Mouse (Mus musculus) WW6 (cell line): ENCODE measurements around the gene Map3k3.
"Not testable (repeated sequence)": the region's sequence is repeated elsewhere in the genome, so short reads cannot be mapped to it uniquely, and the experiment has no call there.

ENCODE experiments used
- DNase-seq: peaks from one replicate; pipeline ENCODE4 v3.0.0-alpha.2; 2013; ENCODE audit warnings: low read depth, low spot score

Map3k3 gene

GRCm38 (mm10) chr11:106076321-106076720, 8.1 kb upstream of the Map3k3 start:
- DNase-seq = peak; percentile 36

GRCm38 (mm10) chr11:106084911-106085561, 623 bp downstream of the Map3k3 start:
- peak; percentile 53 for DNase-seq

GRCm38 (mm10) chr11:106098223-106098622, 13.8 kb downstream of the Map3k3 start:
- DNase-seq = no peak

GRCm38 (mm10) chr11:106102866-106103265, 18.5 kb downstream of the Map3k3 start:
- DNase-seq = no peak

- no peak for DNase-seq
These were observed 21.7 kb downstream of the Map3k3 start for GRCm38 (mm10) chr11:106106047-106106587.

GRCm38 (mm10) chr11:106111688-106112087, 27.3 kb downstream of the Map3k3 start:
- DNase-seq = no peak

GRCm38 (mm10) chr11:106122221-106122620, 37.8 kb downstream of the Map3k3 start:
- DNase-seq = no peak

- DNase-seq = no peak
These were observed 38.3 kb downstream of the Map3k3 start for GRCm38 (mm10) chr11:106122736-106123135.

- no peak for DNase-seq
These were observed 40.4 kb downstream of the Map3k3 start for GRCm38 (mm10) chr11:106124784-106125183.

- no peak for DNase-seq
These were observed 41.4 kb downstream of the Map3k3 start for GRCm38 (mm10) chr11:106125827-106126226.

- not testable (repeated sequence) for DNase-seq
These were observed 42.4 kb downstream of the Map3k3 start for GRCm38 (mm10) chr11:106126727-106127373.

GRCm38 (mm10) chr11:106129477-106129876, 45.1 kb downstream of the Map3k3 start:
- DNase-seq = no peak

GRCm38 (mm10) chr11:106132516-106132915, 48.1 kb downstream of the Map3k3 start:
- no peak for DNase-seq

GRCm38 (mm10) chr11:106134580-106135528, 50.4 kb downstream of the Map3k3 start:
- no peak for DNase-seq

GRCm38 (mm10) chr11:106151219-106151618, 66.8 kb downstream of the Map3k3 start:
- no peak for DNase-seq

- DNase-seq = no peak
These were observed 67.7 kb downstream of the Map3k3 start for GRCm38 (mm10) chr11:106152132-106152531.

- no peak for DNase-seq
These were observed 69.7 kb downstream of the Map3k3 start for GRCm38 (mm10) chr11:106154091-106154490.

GRCm38 (mm10) chr11:106154770-106155169, 70.4 kb downstream of the Map3k3 start:
- DNase-seq = no peak

- DNase-seq = no peak
These were observed 71.3 kb downstream of the Map3k3 start for GRCm38 (mm10) chr11:106155761-106156160.

- DNase-seq = no peak
These were observed 71.8 kb downstream of the Map3k3 start for GRCm38 (mm10) chr11:106156257-106156656.

- no peak for DNase-seq
These were observed 72.7 kb downstream of the Map3k3 start for GRCm38 (mm10) chr11:106157154-106157553.
